Mouse (Mus musculus): Measurements from ENCODE around the gene Hdhd3. TPM values are rescaled to one million over a fixed set of nuclear protein-coding genes. Genes with fewer than 3 reads are reported as not detected.

Gene Hdhd3
- total RNA-seq, 2 experiments from 2014 or later = 8.3 to 10.3 TPM

DNA sequence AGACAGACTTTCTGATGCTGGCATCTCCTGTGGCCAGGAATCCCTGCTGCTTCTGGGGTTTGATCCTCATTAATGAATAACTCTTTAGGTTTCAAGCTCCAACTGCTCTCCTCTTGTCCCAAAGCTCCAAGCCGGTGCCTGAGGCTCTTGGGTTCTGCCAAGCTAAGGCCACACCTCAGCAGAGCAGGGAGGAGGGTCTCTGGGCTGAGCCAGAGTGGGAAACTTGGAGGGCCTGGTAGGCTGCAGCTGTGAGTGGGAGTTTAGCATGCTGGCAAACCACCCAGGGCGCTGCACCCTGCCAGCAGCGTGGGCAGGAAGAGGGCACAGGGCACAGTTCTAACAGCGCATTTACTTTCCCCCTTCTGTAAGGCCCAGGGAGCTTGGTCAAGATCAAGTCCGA, 5.6 kb upstream of the Hdhd3 start:
- Histone ChIP-seq H3K4me3 (no peak overlapping the region), H3K27ac (no peak overlapping the region)
- intact Hi-C loops (cut with DNase I) = no loop called here
- no peak for TF ChIP-seq CTCF (IDR thresholded peaks at IDR 0.05)
- DNase-seq (ENCODE audit: extremely low spot score in 1 of 2, low spot score in 2 of 2) = no peak

DNA sequence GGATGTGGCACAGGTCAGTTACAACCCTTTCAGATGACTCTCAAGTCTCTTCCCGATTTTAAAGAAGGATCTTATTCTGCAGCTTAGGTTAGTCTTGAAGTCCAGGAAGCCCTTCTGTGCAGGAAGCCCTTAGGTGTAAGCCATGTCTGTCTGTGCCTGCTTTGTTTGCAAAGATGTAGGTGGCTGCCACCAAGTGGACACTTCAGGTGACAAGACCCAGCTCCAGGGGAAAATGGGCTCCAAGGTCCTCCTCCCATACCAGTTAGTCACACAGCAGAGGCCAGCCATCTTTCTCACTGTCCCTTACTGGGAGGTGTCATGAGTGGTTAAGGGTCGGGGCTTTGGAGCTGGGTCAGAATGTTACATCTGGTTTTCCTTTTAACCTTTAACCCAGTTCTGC, 3.5 kb upstream of the Hdhd3 start:
- peak; percentile 34 for TF ChIP-seq CTCF (IDR thresholded peaks at IDR 0.05)
- intact Hi-C loops (cut with DNase I) = no loop called here
- H3K27ac ChIP-seq = no peak overlapping the region
- no peak for DNase-seq (ENCODE audit: extremely low spot score in 1 of 2, low spot score in 2 of 2)
- no peak overlapping the region for H3K4me3 ChIP-seq

DNA sequence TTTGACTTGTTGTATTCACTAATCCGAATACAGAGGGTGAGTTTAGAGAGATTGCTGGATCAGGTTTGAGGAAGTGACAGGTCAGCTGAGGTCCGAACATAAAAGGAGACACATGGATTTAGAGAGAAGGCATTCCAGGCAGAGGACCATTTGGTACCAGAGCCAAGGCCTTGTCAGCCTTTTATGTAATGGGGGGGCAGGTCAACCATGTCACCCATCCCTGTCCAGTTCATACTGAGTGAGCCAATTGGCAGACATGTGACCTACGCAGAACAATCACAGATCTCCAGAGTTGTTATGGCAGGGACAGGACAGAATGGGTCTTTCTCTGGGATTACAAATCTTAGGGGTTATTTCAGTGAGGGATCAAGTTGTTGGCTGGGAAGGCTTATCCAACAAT, 2.7 kb upstream of the Hdhd3 start:
- intact Hi-C loops (cut with DNase I) = no loop called here
- H3K4me3 ChIP-seq = no peak overlapping the region
- DNase-seq (ENCODE audit: extremely low spot score in 1 of 2, low spot score in 2 of 2) = no peak
- TF ChIP-seq CTCF (IDR thresholded peaks at IDR 0.05) = no peak
- no peak overlapping the region for H3K27ac ChIP-seq

DNA sequence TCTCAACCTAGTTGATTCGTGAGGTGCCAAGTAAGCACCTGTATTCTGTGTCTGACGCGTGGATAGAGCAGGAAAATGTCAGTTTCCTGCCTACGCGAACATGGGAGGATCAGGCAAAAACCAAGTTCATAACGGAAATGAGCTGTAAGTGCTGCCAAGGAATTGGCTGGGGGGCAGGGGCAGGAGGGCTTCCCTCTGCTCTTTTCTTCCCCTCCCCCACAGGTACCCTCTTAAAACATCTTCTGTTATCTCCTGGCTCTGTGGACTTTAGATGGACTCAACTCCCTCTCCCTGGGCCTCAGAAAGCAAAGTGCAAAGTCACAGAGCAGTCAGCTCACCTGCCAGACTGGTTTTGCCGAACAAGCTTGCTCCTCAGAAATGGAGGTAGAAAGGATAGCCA, 298 bp downstream of the Hdhd3 start:
- DNase-seq (ENCODE audit: extremely low spot score in 1 of 2, low spot score in 2 of 2) = no peak
- no peak overlapping the region for H3K27ac ChIP-seq
- H3K4me3 ChIP-seq = no peak overlapping the region
- intact Hi-C loops (cut with DNase I) = loop anchor here (1.0 to 5.0 kb wide), 2 partner anchors 22 to 96 kb away; partner anchors contain the start of genes 4933430I17Rik, Cdc26, Pole3 and Prpf4
- TF ChIP-seq CTCF (IDR thresholded peaks at IDR 0.05) = no peak

DNA sequence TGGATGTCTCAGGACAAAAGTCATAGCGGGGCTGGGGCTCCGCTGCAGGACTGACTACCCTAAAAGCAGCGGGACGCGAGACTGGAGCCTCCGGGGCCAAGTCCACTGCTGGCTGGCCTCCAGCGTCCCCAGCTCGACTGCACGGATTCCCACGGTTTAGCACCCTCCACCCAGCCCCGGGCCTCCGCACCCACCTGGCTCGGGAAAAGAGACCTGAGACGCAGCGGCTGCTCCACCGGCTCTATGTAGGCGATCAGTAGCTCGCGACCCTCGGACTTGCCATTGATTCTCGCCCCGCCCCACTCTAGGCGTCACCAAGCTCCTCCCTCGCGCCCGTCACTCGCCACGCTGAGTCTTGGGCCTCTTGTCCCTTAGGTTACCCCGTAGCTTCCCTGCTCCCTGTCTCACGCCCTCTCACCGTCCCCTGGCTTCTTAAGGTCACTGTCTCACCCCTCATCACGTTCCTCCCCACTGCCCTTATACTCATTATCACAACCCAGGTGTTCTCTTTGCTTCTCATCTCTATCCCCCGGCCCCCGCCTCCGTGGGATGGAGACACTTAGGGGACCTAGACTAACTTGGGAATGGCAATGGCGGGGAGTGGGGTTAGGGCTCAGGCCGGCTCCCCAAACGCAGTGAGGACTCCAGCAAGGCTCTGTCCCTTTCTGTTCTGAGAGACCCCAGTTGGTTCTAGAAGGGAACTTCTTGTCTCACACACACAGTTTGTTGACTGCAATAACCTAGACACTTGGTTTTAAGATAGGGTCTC, 1.1 kb downstream of the Hdhd3 start:
- TF ChIP-seq CTCF (IDR thresholded peaks at IDR 0.05) = no peak
- DNase-seq (ENCODE audit: extremely low spot score in 1 of 2, low spot score in 2 of 2) = peak; percentile 88
- intact Hi-C loops (cut with DNase I) = loop anchor here (1.0 to 5.0 kb wide), 2 partner anchors 23 to 95 kb away; partner anchors contain the start of genes 4933430I17Rik, Cdc26, Pole3 and Prpf4
- Histone ChIP-seq H3K4me3 (peak overlapping the region; percentile 82), H3K27ac (peak overlapping the region; percentile 95)

DNA sequence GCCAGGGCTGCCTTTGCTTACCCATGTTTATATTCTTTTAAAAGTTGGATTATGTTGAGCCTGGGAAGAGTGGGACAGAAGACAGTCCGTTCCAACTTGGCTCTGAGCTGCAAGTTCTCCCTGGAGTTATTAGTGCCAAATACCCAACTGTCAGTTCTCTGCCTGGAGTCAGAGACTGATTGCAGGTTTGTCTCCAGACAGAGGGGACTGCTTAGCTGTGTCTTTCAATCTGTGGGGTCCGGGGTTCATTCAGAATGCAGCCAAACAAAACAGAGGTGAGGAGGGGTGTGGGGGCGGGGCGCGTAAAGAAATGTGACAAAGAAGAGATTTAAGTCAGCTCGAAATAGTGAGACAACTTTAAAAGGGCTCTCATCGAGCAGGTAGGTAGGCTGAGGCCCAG, 1.7 kb downstream of the Hdhd3 start:
- intact Hi-C loops (cut with DNase I) = loop anchor here (5.0 kb wide), 1 partner anchor 94 kb away; the partner anchor contains the start of genes Cdc26 and Prpf4
- Histone ChIP-seq H3K4me3 (peak overlapping the region; percentile 82), H3K27ac (peak overlapping the region; percentile 95)
- DNase-seq (ENCODE audit: extremely low spot score in 1 of 2, low spot score in 2 of 2) = no peak
- no peak for TF ChIP-seq CTCF (IDR thresholded peaks at IDR 0.05)

DNA sequence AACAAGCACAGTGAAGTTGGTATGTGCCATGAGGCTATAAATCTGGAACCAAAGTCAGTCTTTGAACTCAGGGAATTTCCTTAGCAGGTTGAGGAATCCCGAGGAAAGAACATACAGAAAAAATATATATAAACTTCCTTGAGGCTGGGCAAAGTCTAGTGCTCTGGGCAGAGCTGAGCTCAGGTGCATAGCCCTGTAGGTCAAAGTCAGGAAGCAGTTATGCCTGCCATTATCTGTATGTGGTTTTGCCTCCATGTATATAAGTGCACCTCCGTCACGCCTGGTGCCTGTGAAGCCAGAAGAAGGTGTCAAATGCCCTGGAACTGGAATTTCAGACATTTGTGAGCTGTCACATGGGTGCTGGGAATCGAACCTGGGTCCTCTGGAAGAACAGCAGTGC, 2.5 kb downstream of the Hdhd3 start:
- no peak overlapping the region for H3K4me3 ChIP-seq
- intact Hi-C loops (cut with DNase I) = loop anchor here (5.0 kb wide), 1 partner anchor 93 kb away; the partner anchor contains the start of genes Cdc26 and Prpf4
- TF ChIP-seq CTCF (IDR thresholded peaks at IDR 0.05) = no peak
- no peak for DNase-seq (ENCODE audit: extremely low spot score in 1 of 2, low spot score in 2 of 2)
- no peak overlapping the region for H3K27ac ChIP-seq

DNA sequence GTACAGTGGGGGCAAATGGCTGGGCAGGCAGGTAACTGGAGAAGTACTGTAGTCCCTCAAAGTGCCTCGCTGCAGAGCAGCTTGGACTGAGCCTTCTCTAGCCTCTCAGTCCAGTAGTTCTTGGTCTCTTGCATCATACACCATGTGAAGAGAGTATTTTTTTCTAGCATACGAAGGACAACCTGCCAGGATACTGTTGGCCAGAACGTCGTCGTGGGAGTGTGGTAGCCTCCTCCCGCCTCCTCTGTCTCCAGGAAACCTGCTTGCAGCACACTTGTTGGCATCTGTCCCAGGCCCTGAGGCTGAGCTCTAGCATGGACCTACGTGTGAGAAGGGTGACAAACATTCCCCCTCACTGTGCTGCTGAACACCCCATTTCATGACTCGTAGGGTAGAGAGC, 6.5 kb downstream of the Hdhd3 start:
- peak; percentile 53 to 65 for DNase-seq (ENCODE audit: extremely low spot score in 1 of 2, low spot score in 2 of 2)
- no peak for TF ChIP-seq CTCF (IDR thresholded peaks at IDR 0.05)
- intact Hi-C loops (cut with DNase I) = loop anchor here (1.0 to 5.0 kb wide), 2 partner anchors 25 to 40 kb away; no protein-coding TSS in a partner anchor
- no peak overlapping the region for H3K4me3 ChIP-seq
- no peak overlapping the region for H3K27ac ChIP-seq

DNA sequence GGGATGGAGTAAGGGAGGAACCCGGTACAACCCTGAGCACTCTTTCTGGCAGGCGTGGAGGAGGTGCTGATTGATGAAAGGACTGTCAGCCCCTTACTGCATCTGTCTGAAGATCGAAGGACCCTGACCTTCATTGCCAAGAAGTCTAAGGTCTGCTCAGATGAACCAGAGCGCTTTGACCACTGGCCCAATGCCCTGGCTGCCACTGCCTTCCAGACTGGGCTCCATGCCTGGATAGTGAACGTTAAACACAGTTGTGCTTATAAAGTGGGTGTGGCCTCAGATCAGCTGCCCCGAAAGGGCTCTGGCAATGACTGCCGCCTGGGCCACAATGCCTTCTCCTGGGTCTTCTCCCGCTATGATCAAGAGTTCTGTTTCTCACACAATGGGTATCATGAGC, 7.3 kb downstream of the Hdhd3 start:
- intact Hi-C loops (cut with DNase I) = loop anchor here (1.0 to 5.0 kb wide), 2 partner anchors 24 to 39 kb away; no protein-coding TSS in a partner anchor
- no peak for TF ChIP-seq CTCF (IDR thresholded peaks at IDR 0.05)
- Histone ChIP-seq H3K4me3 (no peak overlapping the region), H3K27ac (no peak overlapping the region)
- DNase-seq (ENCODE audit: extremely low spot score in 1 of 2, low spot score in 2 of 2) = no peak

DNA sequence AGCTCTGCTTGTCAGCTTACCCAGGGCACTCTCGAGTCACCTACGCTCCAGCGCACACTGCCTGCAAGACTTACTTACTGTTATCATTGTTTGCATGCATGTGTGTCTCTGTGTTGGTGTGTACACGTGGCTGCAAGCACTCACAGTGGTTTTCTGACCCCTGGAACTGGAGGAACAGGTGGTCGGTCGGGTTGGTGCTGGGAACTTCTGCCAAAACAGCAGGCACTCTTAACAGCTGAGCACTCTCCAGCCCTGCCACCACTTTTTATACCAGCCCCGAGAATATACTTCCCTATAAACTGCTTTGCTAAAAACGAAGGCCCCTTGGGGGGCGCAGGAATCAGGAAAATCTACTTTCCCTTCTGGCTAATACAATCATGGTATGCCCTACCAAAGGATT, 9.0 kb downstream of the Hdhd3 start:
- DNase-seq (ENCODE audit: extremely low spot score in 1 of 2, low spot score in 2 of 2) = no peak
- no peak for TF ChIP-seq CTCF (IDR thresholded peaks at IDR 0.05)
- Histone ChIP-seq H3K27ac (no peak overlapping the region), H3K4me3 (no peak overlapping the region)
- intact Hi-C loops (cut with DNase I) = no loop called here

DNA sequence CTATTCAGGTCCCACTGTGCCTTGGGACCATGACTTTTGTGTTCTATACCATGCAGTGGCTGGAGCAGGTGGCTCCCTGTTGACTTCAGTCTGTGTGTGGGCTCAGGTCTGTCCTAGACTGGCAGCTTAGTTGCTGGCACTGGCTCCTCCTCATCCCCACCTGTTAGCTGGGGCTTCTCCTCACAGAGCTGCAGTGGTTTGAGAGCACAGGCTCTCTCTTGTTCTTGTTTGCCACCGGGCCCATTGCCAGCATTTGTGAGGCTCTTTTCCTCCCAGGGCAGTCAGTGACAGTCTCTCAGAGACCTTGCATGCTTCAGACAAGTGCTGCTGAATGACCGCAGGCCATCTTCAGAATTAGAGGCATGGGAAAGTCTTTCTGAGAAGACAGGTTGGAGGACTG, 10.6 kb downstream of the Hdhd3 start:
- no peak for DNase-seq (ENCODE audit: extremely low spot score in 1 of 2, low spot score in 2 of 2)
- H3K4me3 ChIP-seq = no peak overlapping the region
- no peak for TF ChIP-seq CTCF (IDR thresholded peaks at IDR 0.05)
- intact Hi-C loops (cut with DNase I) = no loop called here
- peak overlapping the region; percentile 6; the same call in 1 of the 2 replicates for H3K27ac ChIP-seq

DNA sequence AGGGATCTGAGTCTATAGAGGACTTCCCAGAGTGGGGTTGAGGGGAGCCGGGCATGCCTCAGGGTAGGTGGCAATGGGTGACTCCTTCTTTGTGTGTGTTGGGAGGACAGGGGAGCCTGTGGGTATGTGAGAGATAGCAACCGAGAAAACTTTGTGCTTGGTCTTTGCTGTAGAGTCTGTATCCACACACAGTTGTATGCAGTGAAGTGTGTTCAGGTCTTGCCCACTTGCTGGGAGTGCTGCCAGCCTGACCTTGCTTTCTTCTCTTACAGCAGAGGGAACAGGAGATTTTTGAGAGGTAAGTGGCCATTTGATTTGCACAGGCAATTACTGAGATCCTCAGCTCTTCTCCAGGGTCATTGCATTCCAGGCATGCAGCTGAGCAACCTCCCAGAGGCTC, 15.4 kb downstream of the Hdhd3 start:
- intact Hi-C loops (cut with DNase I) = no loop called here
- H3K4me3 ChIP-seq = no peak overlapping the region
- no peak for TF ChIP-seq CTCF (IDR thresholded peaks at IDR 0.05)
- no peak for DNase-seq (ENCODE audit: extremely low spot score in 1 of 2, low spot score in 2 of 2)
- H3K27ac ChIP-seq = no peak overlapping the region

DNA sequence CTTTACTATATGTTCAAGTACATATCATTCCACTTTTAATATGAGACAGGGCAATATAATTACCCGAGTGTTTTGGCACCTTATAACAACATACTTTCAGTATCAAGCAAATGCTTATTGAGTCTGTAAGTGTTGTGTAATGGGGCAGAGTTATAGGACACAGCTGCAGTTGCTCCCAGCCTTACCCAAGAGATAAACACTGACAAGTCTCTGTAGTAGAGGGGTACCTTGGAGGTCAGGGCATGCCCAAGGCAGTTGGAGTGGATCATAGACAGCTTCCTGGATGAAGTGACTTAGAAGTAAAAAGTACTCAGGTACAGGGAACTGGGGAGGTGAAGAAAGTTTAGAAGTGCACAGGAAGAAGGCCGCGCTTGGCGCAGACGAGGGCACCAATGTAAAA, 16.1 kb downstream of the Hdhd3 start:
- Histone ChIP-seq H3K4me3 (no peak overlapping the region), H3K27ac (no peak overlapping the region)
- no peak for DNase-seq (ENCODE audit: extremely low spot score in 1 of 2, low spot score in 2 of 2)
- TF ChIP-seq CTCF (IDR thresholded peaks at IDR 0.05) = no peak
- intact Hi-C loops (cut with DNase I) = no loop called here
